Mouse (Mus musculus): ENCODE results near the gene Sbno2.

Sbno2 gene

GRCm38 (mm10) chr10:80141786-80142529 is 36.6 kb upstream of the Sbno2 start:
- peak; percentile 96 to 98 for DNase-seq

- peak; percentile 97 to 99 for DNase-seq
These were observed 35.9 kb upstream of the Sbno2 start for GRCm38 (mm10) chr10:80141243-80141642.

DNA sequence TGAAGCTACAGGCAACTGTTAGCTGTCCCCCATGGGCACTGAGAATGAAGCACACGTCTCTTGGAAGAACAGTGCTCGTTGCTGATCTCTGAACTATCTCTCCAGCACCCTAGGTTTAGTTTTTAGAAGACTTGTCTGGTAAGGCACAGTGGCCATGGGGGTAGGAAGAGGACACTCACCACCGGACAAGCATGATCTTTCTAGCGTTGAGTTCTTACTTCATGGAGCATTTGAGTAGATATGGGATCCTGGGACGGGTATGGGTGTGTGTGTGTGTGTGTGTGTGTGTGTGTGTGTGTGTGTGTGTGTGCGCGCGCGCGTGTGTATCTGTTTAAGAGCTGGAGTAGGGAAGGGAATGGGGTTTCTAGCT is 35.3 kb upstream of the Sbno2 start, which contains the start of gene Cbarp:
Cbarp (minus strand) TSS at position 170 of the 370 bp plus-strand sequence.
- DNase-seq, result no peak

GRCm38 (mm10) chr10:80139975-80140665 is 34.7 kb upstream of the Sbno2 start:
- DNase-seq, result no peak

DNA sequence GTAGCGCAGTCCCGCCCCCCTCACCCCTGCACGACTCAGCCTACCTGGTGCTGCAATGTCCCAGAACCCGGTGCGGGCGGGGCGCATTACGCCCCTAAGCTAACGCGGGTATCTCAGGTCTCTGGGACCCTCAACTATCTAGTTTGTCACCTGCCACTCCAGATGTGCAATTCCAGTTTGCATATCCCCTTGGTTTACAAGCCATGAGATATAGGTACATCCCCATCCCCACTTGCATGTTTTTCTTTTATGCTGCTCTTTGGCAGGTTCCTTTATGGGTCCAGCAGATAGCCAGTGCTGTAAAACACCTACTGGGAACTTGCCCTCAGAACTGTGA is 34.0 kb upstream of the Sbno2 start:
- no peak for DNase-seq

- peak; percentile 83 to 88 for DNase-seq
These were observed 33.4 kb upstream of the Sbno2 start, which contains the start of gene Atp5d for GRCm38 (mm10) chr10:80138553-80139438. Gene Atp5d, plus strand, starts transcription at chr10:80138632.

DNA sequence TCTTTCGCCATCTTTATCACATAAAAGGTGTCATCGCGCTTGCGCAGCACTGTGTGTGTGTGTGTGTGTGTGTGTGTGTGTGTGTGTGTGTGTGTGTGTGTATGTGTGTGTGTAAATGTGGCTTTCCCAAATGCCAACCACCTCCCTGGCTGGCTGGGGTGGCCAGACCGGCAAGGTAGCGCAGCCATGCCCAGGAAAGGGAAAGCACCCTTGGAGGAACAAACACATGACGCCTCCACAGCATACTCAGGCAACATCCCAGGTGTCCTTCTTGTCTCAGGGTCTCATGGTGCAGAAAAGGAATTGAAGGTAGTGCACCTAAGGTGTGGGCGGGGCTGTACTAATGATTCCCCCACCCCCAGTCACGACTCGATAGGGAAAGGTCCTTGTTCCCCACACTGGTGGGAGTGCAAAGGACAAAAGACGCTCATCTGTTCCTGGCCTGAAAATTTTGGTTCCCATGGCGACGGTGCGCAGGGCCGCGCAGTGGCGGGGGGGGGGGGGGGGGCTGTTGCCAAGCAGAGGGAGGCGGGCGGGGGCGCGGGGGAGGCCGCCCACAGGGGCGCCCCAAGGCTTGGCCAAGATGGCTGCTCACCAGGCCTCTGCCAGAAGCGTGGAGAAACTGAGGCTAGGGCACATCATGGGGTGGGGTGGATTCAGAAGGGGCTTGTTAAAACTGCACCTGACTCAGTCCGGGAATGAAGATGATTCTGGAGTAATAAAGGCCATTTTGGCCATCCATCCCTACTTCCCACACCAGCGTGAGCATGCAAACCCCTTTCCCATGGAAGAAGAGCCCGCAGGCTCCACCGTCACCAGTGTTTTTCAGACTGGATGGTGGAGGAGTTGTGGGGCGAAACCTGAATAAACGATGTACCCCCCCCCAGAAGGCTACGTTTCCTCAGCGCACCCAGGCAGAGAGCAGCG is 32.5 kb upstream of the Sbno2 start:
- DNase-seq, result peak; percentile 68 to 72

- peak; percentile 68 to 75 for DNase-seq
These were observed 31.7 kb upstream of the Sbno2 start for GRCm38 (mm10) chr10:80136952-80137625.

GRCm38 (mm10) chr10:80136179-80136951 is 31.0 kb upstream of the Sbno2 start:
- peak; percentile 22 to 28 for DNase-seq

GRCm38 (mm10) chr10:80135641-80136040 is 30.3 kb upstream of the Sbno2 start:
- no peak for DNase-seq

DNA sequence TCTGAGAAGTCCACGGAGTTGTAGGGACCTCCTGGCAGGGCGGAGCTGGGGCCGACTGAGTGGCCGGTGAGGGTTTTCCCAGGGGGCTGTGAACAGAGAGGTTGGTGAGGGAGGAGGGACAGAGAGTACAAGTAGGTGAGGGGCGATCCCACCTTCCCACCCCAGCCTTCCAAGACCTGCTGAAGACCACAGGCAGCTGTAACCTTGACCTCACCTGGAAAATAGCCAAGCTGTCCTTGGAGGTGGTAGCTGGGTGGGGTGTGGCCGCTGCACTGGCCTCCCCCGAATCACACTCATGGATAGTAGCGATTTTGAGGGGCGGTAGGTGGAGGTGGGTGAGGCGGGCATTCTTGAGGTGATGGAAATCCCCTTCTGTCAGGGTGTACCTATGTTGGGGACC is 29.8 kb upstream of the Sbno2 start:
- DNase-seq, result peak; percentile 18 to 40

GRCm38 (mm10) chr10:80134421-80134820 is 29.1 kb upstream of the Sbno2 start:
- DNase-seq, result peak; percentile 28 to 29

DNA sequence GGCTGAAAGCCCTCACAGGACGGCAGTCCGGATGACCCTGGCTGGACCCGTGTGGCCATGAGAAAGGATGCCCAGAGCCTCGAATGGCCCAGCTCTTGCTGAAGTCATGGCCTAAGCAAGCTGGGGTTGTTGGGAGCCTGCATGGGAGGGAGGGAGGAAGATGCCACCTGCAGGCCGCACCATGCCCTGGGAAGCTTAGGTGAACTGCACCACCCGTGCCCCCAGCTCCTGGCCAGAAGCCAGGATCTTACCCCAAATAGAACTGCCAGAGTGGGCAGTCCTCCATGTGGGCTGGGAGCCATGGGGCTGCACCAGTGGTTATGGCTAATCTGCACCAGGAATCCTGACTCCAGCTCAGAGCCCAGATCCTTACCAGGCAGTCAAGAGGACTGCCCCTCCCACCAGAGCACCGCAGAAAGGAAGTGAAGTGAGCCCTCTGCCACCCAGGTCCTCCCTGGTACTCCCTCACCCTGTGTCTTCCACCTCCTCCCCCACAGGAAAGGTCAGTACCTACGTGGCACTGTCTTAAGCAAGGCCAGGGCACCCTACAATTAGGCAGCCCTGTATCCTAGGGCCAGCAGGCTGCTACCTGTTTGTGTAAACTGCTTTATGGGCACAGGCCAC is 28.0 kb upstream of the Sbno2 start:
- peak; percentile 69 to 71 for DNase-seq

GRCm38 (mm10) chr10:80131952-80132350 is 26.6 kb upstream of the Sbno2 start:
- peak; percentile 36 to 37 for DNase-seq

DNA sequence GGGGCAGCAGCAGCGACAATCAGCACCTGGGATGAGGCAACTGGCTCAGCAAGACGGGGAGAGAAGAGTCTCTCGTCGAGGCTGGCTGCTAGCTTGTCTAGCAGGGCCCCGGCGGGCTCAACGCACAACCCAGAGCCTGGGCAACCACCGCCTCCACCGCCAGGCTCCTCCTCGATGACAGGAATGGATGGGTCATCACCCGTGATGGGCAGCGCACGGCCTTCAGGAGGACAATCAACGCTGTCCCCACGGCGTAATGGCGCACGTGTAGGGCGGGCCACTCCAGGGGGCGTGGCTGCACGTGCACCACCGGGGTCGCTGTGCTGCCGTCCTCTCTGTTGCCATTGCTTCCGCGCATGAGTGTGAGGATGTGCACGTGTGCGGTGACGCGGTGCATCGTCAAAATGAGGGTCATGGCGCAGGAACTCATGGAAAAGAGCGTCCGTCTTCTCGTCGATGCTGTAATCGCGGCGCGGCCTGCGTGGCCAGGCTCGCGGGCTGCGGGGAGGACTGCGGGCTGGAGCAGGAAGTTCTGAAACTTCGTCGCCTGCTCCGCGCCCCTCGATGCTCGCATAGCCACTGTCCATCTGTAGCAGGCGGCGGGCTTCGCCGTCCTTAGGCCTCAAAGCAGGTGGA is 26.1 kb upstream of the Sbno2 start:
- peak; percentile 55 to 57 for DNase-seq

DNA sequence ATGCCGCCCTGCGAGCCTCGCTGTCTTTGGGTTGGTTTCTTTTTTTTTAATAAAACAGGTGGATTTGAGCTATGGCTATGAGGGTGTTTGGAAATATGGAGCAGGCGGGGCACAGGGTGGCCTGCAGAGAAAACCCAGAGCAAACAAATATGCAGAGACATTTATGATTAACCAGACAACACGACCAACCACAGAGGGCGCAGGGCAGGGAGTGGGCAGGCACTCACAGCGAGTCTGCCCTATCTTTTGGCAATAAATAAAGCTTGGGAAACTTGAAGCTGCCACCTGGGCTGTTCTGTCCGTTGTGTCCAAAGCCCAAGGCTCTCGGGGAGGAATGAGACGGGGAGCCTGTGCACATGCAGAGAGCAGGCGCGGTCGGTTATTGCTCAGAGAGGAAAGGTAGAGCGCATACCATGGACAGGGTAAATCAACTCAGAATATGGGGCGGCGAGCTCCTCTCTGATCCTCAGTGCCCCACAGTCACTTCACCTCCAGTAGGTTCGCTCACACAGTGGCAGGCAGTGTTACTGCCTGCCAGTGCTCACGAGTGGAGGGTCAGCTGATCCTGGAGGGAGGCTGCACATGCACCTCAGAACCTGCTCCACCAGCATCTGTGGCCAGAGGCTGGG is 25.1 kb upstream of the Sbno2 start:
- DNase-seq, result peak; percentile 5 to 19

GRCm38 (mm10) chr10:80129846-80130245 is 24.5 kb upstream of the Sbno2 start:
- peak; percentile 48 to 54 for DNase-seq

GRCm38 (mm10) chr10:80127920-80128319 is 22.5 kb upstream of the Sbno2 start:
- DNase-seq, result no peak

GRCm38 (mm10) chr10:80123932-80124562 is 18.7 kb upstream of the Sbno2 start:
- DNase-seq, result peak in 1 of 2 experiments; percentile 11
